Mouse (Mus musculus) E14TG2a.4 (cell line): ENCODE data around the gene Gm49405.

Source experiments
- CTCF ChIP-seq: conservative IDR thresholded peaks from 2 replicates; pipeline ENCODE4 v1.5.1; 2014; ENCODE audit warnings: low read length
- NANOG ChIP-seq: IDR thresholded peaks from 2 replicates; pipeline ENCODE4 v1.6.1; 2014; ENCODE audit warnings: borderline replicate concordance, low read length, mixed read lengths
- POU5F1 ChIP-seq: IDR thresholded peaks from 2 replicates; pipeline ENCODE4 v1.6.1; 2014; ENCODE audit warnings: low read length, borderline replicate concordance

- no peak for TF ChIP-seq CTCF
- TF ChIP-seq POU5F1: no peak
- no peak for TF ChIP-seq NANOG
Observed at GRCm38 (mm10) chr19:4033742-4034141, 33.3 kb downstream of the Gm49405 start.
